Mouse (Mus musculus) stomach, postnatal 0 days (tissue): ENCODE measurements at regions not wholly inside any gene's neighbourhood (a gene's known extent, or its start where the extent isn't known, plus 50 kb on each side); places are given as distances from the start of the nearest gene placed in this dataset.

Experiments
- CTCF ChIP-seq: IDR thresholded peaks from 2 replicates; pipeline ENCODE4 v1.5.1; 2016; ENCODE audit warnings: antibody characterized with exemption, low read depth, mild to moderate bottlenecking, moderate library complexity
- EP300 ChIP-seq: optimal IDR thresholded peaks from 2 replicates; pipeline ENCODE3; 2016; ENCODE audit warnings: antibody characterized with exemption

- TF ChIP-seq CTCF, result no peak
- TF ChIP-seq EP300, result no peak
Measured at GRCm38 (mm10) chr3:120214616-120215250, 430.5 kb upstream of the Ptbp2 start.
